Mouse (Mus musculus) kidney, adult 2 months (tissue): ENCODE results near the gene Mfsd4b3. TPM values are rescaled to one million over a fixed set of nuclear protein-coding genes. Genes with fewer than 3 reads are reported as not detected.
"Not testable (repeated sequence)": the region's sequence is repeated elsewhere in the genome, so short reads cannot be mapped to it uniquely, and the experiment has no call there.

Source experiments
- DNase-seq: peaks from one replicate; pipeline ENCODE4 v3.0.0; 2021
- H3K27ac ChIP-seq: fragments of 200-500 bp; 2 replicates; pipeline ENCODE4 v1.5.1; 2012; ENCODE audit warnings: low read depth, low read length, control low read depth, inconsistent platforms; ENCODE audit not compliant: insufficient read depth
- H3K27me3 ChIP-seq: fragments of 200-500 bp; replicated peaks from 2 replicates; pipeline ENCODE4 v1.6.1; 2012; ENCODE audit warnings: mild to moderate bottlenecking, moderate library complexity, low read length, inconsistent platforms; ENCODE audit not compliant: control insufficient read depth, insufficient read depth
- H3K36me3 ChIP-seq: fragments of 200-500 bp; 2 replicates; pipeline ENCODE4 v1.6.1; 2012; ENCODE audit warnings: mild to moderate bottlenecking, moderate library complexity, low read length, inconsistent platforms; ENCODE audit not compliant: control insufficient read depth, insufficient read depth
- H3K4me1 ChIP-seq: fragments of 200-500 bp; 2 replicates; pipeline ENCODE4 v1.6.1; 2011; ENCODE audit warnings: low read length; ENCODE audit not compliant: control insufficient read depth, insufficient read depth
- H3K4me3 ChIP-seq: fragments of 200-500 bp; 2 replicates; pipeline ENCODE4 v1.5.1; 2011; ENCODE audit warnings: mild to moderate bottlenecking, low read depth, low read length, control low read depth; ENCODE audit not compliant: insufficient read depth
- CTCF ChIP-seq: fragments of 200-500 bp; conservative IDR thresholded peaks from 2 replicates; pipeline ENCODE4 v1.5.1; 2011; ENCODE audit warnings: low read depth, mild to moderate bottlenecking, control low read depth, low read length, moderate library complexity, mixed read lengths; ENCODE audit not compliant: insufficient read depth, insufficient read length
- POLR2A ChIP-seq: fragments of 200-500 bp; IDR thresholded peaks from one replicate; pipeline ENCODE4 v1.6.1; 2011; ENCODE audit warnings: low read depth, low read length, control low read depth
- WGBS: fragments of 180-500 bp; shearing (Covaris S2); methylation state at CpG from one replicate; pipeline ENCODE4 v1.1.7; 2018; 5-methylcytosine and 5-hydroxymethylcytosine counted together
- polyA plus RNA-seq: library from polyadenylated mRNA; depleted of rRNA; stranded (reverse); fragments of >200 nt; gene quantifications from 2 replicates; pipeline ENCODE4 v1.2.3, GENCODE M21; 2012; rRNA removed

Mfsd4b3 gene
- polyA plus RNA-seq, result 15.8 and 17.4 TPM in 2 replicates

DNA sequence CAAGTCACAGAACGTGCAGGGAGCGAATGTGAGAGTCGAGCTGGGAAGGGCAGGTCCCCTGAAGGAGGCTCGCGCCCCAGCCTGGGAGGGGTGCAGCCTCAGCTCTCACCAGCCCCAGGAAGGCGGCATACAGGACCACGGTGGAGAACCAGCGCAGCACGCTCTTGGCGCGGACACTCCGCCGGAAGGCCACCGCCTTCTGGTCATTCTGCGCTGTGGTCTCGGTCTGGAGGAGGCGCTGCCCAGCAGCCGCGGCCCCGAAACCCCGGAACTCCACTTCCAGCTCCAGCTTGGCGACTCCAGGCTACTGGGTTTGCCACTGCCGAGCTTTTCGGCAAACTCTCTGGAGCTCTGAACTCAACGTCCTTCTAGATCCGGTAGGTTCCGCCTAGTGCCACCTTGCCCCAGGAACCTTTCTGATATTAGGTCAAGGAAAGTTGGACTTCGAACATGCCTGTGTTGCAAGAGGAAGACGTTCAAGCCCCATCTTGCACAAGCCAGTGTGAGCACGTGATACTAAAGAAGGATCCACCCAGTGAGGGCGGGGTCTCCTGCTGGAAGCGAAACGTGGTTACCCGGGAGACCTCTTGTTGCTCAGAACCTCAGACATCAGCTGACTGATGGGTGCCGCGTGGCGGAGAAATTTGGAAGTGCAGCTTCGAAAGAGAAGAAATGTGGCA is at the start of gene Mfsd4b3:
TSS of gene Mfsd4b3 (minus strand) at position 393 of the 680 bp plus-strand sequence.
- WGBS, result under 1% methylated on average over 38 of the region's 38 CpGs

DNA sequence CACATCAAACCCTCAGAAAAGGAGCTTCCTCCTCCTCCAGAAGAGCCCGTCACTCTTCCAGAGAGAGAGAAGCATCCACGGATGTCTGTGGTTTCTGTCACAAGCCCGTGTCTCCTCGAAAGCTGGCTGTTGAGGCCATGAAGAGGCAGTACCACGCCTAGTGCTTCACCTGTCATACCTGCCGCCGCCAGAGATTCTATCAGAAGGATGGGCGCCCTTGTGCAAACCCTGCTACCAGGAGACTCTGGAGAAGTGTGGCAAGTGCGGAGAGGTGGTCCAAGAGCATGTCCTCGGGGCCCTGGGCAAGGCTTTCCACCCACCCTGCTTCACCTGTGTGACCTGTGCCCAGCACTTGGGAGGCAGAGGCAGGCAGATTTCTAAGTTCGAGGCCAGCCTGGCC is 49.6 kb upstream of the Mfsd4b3 start:
- 88% methylated on average over 11 of the region's 11 CpGs for WGBS
- H3K27ac ChIP-seq, result no peak overlapping the region
- no peak overlapping the region for H3K4me3 ChIP-seq
- DNase-seq, result no peak
- no peaks in the 10 kb centered on the region for H3K27me3 ChIP-seq
- H3K36me3 ChIP-seq, result no peaks in the 10 kb centered on the region; the same call in 1 of the 2 replicates
- no peak for TF ChIP-seq CTCF
- no peak for TF ChIP-seq POLR2A
- H3K4me1 ChIP-seq, result 0 out of 2 replicates have a peak, but pooled peaks cover 2% of the 10 kb centered on the region

More for the DNA sequence above, at the start of gene Mfsd4b3:
- Histone ChIP-seq H3K4me1 (peaks cover 6% of the 10 kb centered on the region; the same call in 1 of the 2 replicates), H3K36me3 (no peaks in the 10 kb centered on the region), H3K27ac (peak within 1 kb of the TSS; percentile 55), H3K27me3 (no peaks in the 10 kb centered on the region), H3K4me3 (peak within 1 kb of the TSS; percentile 48)
- TF ChIP-seq POLR2A (no peak), CTCF (peak; percentile 85)
- peak; percentile 99 for DNase-seq

DNA sequence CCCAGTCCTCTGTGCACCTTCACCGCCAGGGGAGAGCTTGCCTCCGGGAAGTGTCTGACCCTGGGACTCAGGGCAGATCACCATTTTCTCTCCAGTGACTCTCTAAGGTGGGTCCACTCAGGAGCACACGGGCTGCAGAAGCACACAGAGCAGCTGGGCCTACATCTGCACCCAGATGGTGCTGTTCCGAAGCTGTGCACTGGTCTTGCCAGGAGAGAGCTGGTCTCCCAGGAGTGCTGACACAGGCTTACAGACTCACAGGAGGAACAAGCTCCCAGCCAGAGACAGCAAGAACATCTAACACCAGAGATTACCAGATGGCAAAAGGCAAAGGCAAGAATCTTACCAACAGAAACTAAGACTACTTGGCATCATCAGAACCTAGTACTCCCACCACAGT is 48.9 kb upstream of the Mfsd4b3 start:
- not testable (repeated sequence) for H3K4me1 ChIP-seq, H3K27me3 ChIP-seq, H3K4me3 ChIP-seq, H3K36me3 ChIP-seq, H3K27ac ChIP-seq
- peak; percentile 39 for DNase-seq
- WGBS, result 54% methylated on average over 4 of the region's 4 CpGs

DNA sequence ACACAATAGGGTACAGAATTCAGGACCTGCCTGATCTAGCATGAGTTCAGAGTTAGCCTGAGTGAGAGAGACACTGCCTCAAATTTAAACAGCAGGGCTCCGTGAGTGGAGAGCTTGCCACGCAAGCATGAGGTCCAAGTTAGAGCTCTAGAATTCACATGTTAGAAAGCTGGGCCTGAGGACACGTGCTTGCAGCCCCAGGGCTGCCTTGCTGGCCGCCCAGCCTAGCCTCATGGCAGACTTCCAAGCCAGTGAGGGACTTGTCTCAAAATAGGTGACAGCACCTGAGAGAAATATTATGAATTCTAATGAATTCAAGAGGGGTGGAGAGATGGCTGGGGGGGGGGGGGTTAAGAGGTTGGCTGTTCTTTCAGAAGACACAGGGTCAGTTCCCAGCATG is 48.0 kb upstream of the Mfsd4b3 start:
- 48% methylated on average over 4 of the region's 4 CpGs for WGBS
- H3K4me3 ChIP-seq, result no peak overlapping the region
- no peaks in the 10 kb centered on the region for H3K27me3 ChIP-seq
- H3K36me3 ChIP-seq, result peaks cover 1% of the 10 kb centered on the region; the same call in 1 of the 2 replicates
- H3K4me1 ChIP-seq, result 0 out of 2 replicates have a peak, but pooled peaks cover 2% of the 10 kb centered on the region
- peak; percentile 72 for DNase-seq
- H3K27ac ChIP-seq, result no peak overlapping the region
- TF ChIP-seq CTCF (no peak), POLR2A (no peak)

DNA sequence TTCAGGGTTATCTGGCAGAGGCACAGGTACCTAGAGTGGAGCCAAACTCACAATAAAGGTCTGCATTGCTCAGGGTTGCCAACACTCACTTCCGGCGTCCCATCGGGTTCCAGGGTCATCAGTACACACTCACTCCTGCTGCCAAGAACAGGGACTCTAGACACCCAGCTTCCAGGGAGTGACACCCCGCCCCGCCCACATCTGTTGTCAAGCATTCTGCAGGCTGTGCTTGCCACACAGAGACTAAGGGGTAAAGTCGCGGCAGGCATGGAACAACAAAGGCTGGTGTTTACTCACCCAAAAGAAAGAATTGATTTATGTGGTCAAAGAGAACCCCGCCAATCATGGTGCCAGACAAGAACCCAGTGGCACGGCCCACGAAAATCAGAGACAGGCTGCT is 47.0 kb upstream of the Mfsd4b3 start:
- no peaks in the 10 kb centered on the region for H3K27me3 ChIP-seq
- 61% methylated on average over 10 of the region's 10 CpGs for WGBS
- peaks cover 1% of the 10 kb centered on the region; the same call in 1 of the 2 replicates for H3K36me3 ChIP-seq
- H3K4me1 ChIP-seq, result 0 out of 2 replicates have a peak, but pooled peaks cover 2% of the 10 kb centered on the region
- no peak overlapping the region for H3K27ac ChIP-seq
- DNase-seq, result no peak
- TF ChIP-seq POLR2A (no peak), CTCF (no peak)
- H3K4me3 ChIP-seq, result no peak overlapping the region

DNA sequence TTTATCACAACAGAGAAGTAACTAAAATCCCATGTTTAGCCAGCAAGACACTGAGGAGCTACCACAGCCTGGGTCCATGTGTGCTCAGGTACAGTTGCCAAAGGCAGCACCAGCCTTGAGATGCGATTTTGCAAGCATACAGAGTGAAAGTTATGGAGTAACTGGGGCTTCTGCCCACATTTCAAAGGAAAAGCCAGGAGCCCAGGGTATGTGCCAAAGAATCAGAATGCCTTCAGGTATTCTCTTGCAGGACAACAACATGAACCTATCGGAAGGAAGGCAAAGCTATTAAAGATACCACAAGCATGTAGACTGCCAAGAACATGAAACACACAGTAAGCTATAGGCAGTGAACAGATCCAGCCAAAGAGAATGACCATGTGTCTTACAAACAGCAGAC is 40.8 kb upstream of the Mfsd4b3 start:
- no peaks in the 10 kb centered on the region for H3K4me1 ChIP-seq
- no peaks in the 10 kb centered on the region for H3K27me3 ChIP-seq
- no peak overlapping the region for H3K4me3 ChIP-seq
- peaks cover 3% of the 10 kb centered on the region; the same call in 1 of the 2 replicates for H3K36me3 ChIP-seq
- DNase-seq, result no peak
- no peak for TF ChIP-seq CTCF
- no peak for TF ChIP-seq POLR2A
- H3K27ac ChIP-seq, result no peak overlapping the region
- 96% methylated on average over 2 of the region's 2 CpGs for WGBS

DNA sequence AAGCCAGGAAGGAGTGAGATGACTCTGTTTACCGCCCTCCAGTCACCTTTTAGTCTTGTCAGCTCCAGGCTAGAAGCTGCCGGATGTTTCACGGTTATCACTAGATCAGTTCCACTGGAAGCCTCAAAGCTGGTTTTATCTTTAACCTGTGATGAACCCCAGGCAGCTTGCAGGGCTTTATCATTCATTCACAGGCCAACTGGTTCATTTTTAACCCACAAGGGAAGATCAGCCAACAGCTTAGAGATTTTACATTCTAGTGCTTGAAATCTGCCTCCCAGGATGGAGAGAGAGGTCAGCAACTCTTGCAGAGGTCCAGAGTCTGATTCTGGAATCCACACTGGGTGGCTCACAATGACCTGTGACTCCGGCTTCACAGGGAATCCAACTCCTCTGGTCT is 31.2 kb upstream of the Mfsd4b3 start:
- Histone ChIP-seq H3K27ac (peak overlapping the region; percentile 73), H3K4me3 (no peak overlapping the region), H3K27me3 (no peaks in the 10 kb centered on the region), H3K36me3 (no peaks in the 10 kb centered on the region), H3K4me1 (peaks cover 16% of the 10 kb centered on the region; the same call in 1 of the 2 replicates)
- DNase-seq, result peak; percentile 94
- TF ChIP-seq POLR2A, result no peak
- no peak for TF ChIP-seq CTCF
- WGBS, result 42% methylated on average over 4 of the region's 4 CpGs
